Mouse (Mus musculus): Measurements from ENCODE around the gene Gm3727. TPM values are rescaled to one million over a fixed set of nuclear protein-coding genes. Genes with fewer than 3 reads are reported as not detected.
"Not testable (repeated sequence)": the region's sequence is repeated elsewhere in the genome, so short reads cannot be mapped to it uniquely, and the experiment has no call there.

The Gm3727 gene
- polyA plus RNA-seq (2015; fragmentation: Nextera tagmentation; extraction: Ambion mirVana) = not detected in 2 replicates

GRCm38 (mm10) chr14:7264614-7265013, at the start of gene Gm3727:
TSS of gene Gm3727 (minus strand) at chr14:7264714.
- DNase-seq; ATAC-seq (ENCODE audit: low read depth); H3K27me3 ChIP-seq; H3K4me3 ChIP-seq (replicated peaks); H3K4me2 ChIP-seq; H3K27ac ChIP-seq; H3K9me3 ChIP-seq (replicated peaks); H3K4me1 ChIP-seq (replicated peaks); H3K9ac ChIP-seq; H3K36me3 ChIP-seq: not testable (repeated sequence)
- 33% methylated on average over 3 of the region's 3 CpGs for WGBS (ENCODE audit: insufficient replicate concordance)

GRCm38 (mm10) chr14:7243498-7243897, 21.0 kb downstream of the Gm3727 start:
- 10% methylated on average over 8 of the region's 10 CpGs for WGBS (ENCODE audit: insufficient replicate concordance)
- not testable (repeated sequence) for DNase-seq; H3K27ac ChIP-seq; H3K27me3 ChIP-seq; H3K4me2 ChIP-seq; H3K9me3 ChIP-seq (replicated peaks); H3K36me3 ChIP-seq; ATAC-seq (ENCODE audit: low read depth); H3K4me3 ChIP-seq (replicated peaks); H3K9ac ChIP-seq; H3K4me1 ChIP-seq (replicated peaks)

Other genes with a start within 250 kb of the Gm3727 start
- gene Gm10406, start 237.3 kb downstream of the Gm3727 start, polyA plus RNA-seq (2015; fragmentation: Nextera tagmentation; extraction: Ambion mirVana) = 0.07 TPM in 1 of 2 replicates, not detected in the other
- not detected in 2 replicates for gene Gm3685, start 219.7 kb downstream of the Gm3727 start, polyA plus RNA-seq (2015; fragmentation: Nextera tagmentation; extraction: Ambion mirVana)
- gene Gm3696, start 164.1 kb downstream of the Gm3727 start, polyA plus RNA-seq (2015; fragmentation: Nextera tagmentation; extraction: Ambion mirVana) = 0.10 and 0.12 TPM in 2 replicates
- not detected in 2 replicates for gene Gm6676, start 139.3 kb downstream of the Gm3727 start, polyA plus RNA-seq (2015; fragmentation: Nextera tagmentation; extraction: Ambion mirVana)
- gene Gm3512, start 90.2 kb downstream of the Gm3727 start, polyA plus RNA-seq (2015; fragmentation: Nextera tagmentation; extraction: Ambion mirVana) = 0.12 and 0.35 TPM in 2 replicates
- gene Gm16434, start 70.2 kb downstream of the Gm3727 start, polyA plus RNA-seq (2015; fragmentation: Nextera tagmentation; extraction: Ambion mirVana) = not detected in 2 replicates
- not detected in 2 replicates for gene Gm3739, start 50.3 kb upstream of the Gm3727 start, polyA plus RNA-seq (2015; fragmentation: Nextera tagmentation; extraction: Ambion mirVana)
- not detected in 2 replicates for gene Gm5797, start 67.7 kb upstream of the Gm3727 start, polyA plus RNA-seq (2015; fragmentation: Nextera tagmentation; extraction: Ambion mirVana)
- not detected in 2 replicates for gene Gm8374, start 100.4 kb upstream of the Gm3727 start, polyA plus RNA-seq (2015; fragmentation: Nextera tagmentation; extraction: Ambion mirVana)
- gene Gm3755, start 186.2 kb upstream of the Gm3727 start, polyA plus RNA-seq (2015; fragmentation: Nextera tagmentation; extraction: Ambion mirVana) = not detected in 2 replicates
- not detected in 2 replicates for gene Gm3752, start 219.0 kb upstream of the Gm3727 start, polyA plus RNA-seq (2015; fragmentation: Nextera tagmentation; extraction: Ambion mirVana)